Mouse (Mus musculus): ENCODE measurements at regions not wholly inside any gene's neighbourhood (a gene's known extent, or its start where the extent isn't known, plus 50 kb on each side); places are given as distances from the start of the nearest gene placed in this dataset.
A peak's percentile ranks its signal among the peaks of the same experiment; 100 is the strongest.

GRCm38 (mm10) chr12:39587204-39587909 is 450.5 kb downstream of the Arl4a start:
- Histone ChIP-seq H3K36me3 (ENCODE audit: control insufficient read depth, insufficient read depth) (no peaks in the 10 kb centered on the region), H3K4me2 (ENCODE audit: low read depth) (no peak overlapping the region), H3K27me3 (ENCODE audit: control insufficient read depth, insufficient read depth, insufficient read length) (no peaks in the 10 kb centered on the region), H3K4me3 (no peak overlapping the region), H3ac (ENCODE audit: control insufficient read depth, insufficient read length) (no peak overlapping the region), H3K79me2 (ENCODE audit: control insufficient read depth, insufficient read depth) (no peaks in the 10 kb centered on the region)
- no peak for TF ChIP-seq MAX (IDR thresholded peaks at IDR 0.05; ENCODE audit: low read depth)
- no peak for TF ChIP-seq E2F4 (IDR thresholded peaks at IDR 0.05; ENCODE audit: insufficient read depth)
- TF ChIP-seq USF1 (IDR thresholded peaks at IDR 0.05; ENCODE audit: low read depth): no peak
- TF ChIP-seq SRF (IDR thresholded peaks at IDR 0.05; ENCODE audit: control insufficient read depth, insufficient read length, low read depth): no peak
- TF ChIP-seq MYOD1 (IDR thresholded peaks at IDR 0.05; ENCODE audit: control insufficient read depth in 1 of 3, insufficient read length in 2 of 3, low read depth in 2 of 3): no peak
- no peak for TF ChIP-seq TCF3 (IDR thresholded peaks at IDR 0.05; ENCODE audit: insufficient read length, low read depth)
- no peak for TF ChIP-seq REST (IDR thresholded peaks at IDR 0.05; ENCODE audit: insufficient read depth, insufficient read length)
- no peak for TF ChIP-seq POLR2AphosphoS2 (IDR thresholded peaks at IDR 0.05; ENCODE audit: insufficient read length, low read depth)
- TF ChIP-seq POLR2A (IDR thresholded peaks at IDR 0.05; ENCODE audit: insufficient read length, low read depth): no peak

DNA sequence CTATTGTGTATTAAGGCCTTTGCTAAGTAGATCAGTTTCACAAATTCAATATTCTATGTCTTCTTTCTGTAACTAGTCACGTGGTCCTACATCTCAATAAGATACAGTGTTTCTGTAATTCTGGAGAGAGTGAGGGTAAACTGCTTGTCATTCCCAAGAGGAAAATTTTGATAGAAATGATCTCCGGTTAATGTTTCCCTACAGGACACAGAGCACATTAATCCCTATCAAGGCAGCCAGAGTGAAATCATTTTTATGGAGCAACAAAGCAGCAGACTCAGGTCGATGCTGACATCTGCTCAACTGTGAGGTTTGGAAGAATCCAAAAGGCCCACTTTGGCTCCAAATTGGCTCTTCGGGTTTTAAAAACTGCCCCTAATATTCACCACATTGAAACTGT is 451.7 kb downstream of the Arl4a start:
- Histone ChIP-seq H3K4me3 (no peak overlapping the region), H3ac (ENCODE audit: control insufficient read depth, insufficient read length) (no peak overlapping the region)

GRCm38 (mm10) chr12:39577610-39578009 is 460.2 kb downstream of the Arl4a start:
- TF ChIP-seq CEBPB (IDR thresholded peaks at IDR 0.05; ENCODE audit: insufficient read depth, poor library complexity, severe bottlenecking) (peak; percentile 88), SRF (IDR thresholded peaks at IDR 0.05; ENCODE audit: control insufficient read depth, insufficient read length, low read depth) (no peak), POLR2AphosphoS2 (IDR thresholded peaks at IDR 0.05; ENCODE audit: insufficient read length, low read depth) (no peak), REST (IDR thresholded peaks at IDR 0.05; ENCODE audit: insufficient read depth, insufficient read length) (no peak), E2F4 (IDR thresholded peaks at IDR 0.05; ENCODE audit: insufficient read depth) (no peak)
- H3K27me3 ChIP-seq (ENCODE audit: control insufficient read depth, insufficient read depth, insufficient read length): no peaks in the 10 kb centered on the region
- no peak overlapping the region for H3K4me2 ChIP-seq (ENCODE audit: low read depth)
- no peak overlapping the region for H3K4me3 ChIP-seq
- H3K79me2 ChIP-seq (ENCODE audit: control insufficient read depth, insufficient read depth): no peaks in the 10 kb centered on the region
- H3K36me3 ChIP-seq (ENCODE audit: control insufficient read depth, insufficient read depth): no peaks in the 10 kb centered on the region
- no peak overlapping the region for H3ac ChIP-seq (ENCODE audit: control insufficient read depth, insufficient read length)

More for the DNA sequence above, 451.7 kb downstream of the Arl4a start:
- TF ChIP-seq TCF12 (IDR thresholded peaks at IDR 0.05; ENCODE audit: insufficient read depth, poor library complexity, severe bottlenecking): no peak
- TF ChIP-seq TCF3 (IDR thresholded peaks at IDR 0.05; ENCODE audit: insufficient read length, low read depth): no peak
- TF ChIP-seq REST (IDR thresholded peaks at IDR 0.05; ENCODE audit: insufficient read depth, insufficient read length): no peak
- no peak for TF ChIP-seq MAX (IDR thresholded peaks at IDR 0.05; ENCODE audit: low read depth)
- no peak for TF ChIP-seq MYOD1 (IDR thresholded peaks at IDR 0.05; ENCODE audit: control insufficient read depth in 1 of 3, insufficient read length in 2 of 3, low read depth in 2 of 3)
- no peak overlapping the region for H3K4me2 ChIP-seq (ENCODE audit: low read depth)
- H3K79me2 ChIP-seq (ENCODE audit: control insufficient read depth, insufficient read depth): no peaks in the 10 kb centered on the region
- no peaks in the 10 kb centered on the region for H3K27me3 ChIP-seq (ENCODE audit: control insufficient read depth, insufficient read depth, insufficient read length)
- H3K36me3 ChIP-seq (ENCODE audit: control insufficient read depth, insufficient read depth): no peaks in the 10 kb centered on the region

- no peaks in the 10 kb centered on the region for H3K27me3 ChIP-seq (ENCODE audit: control insufficient read depth, insufficient read depth, insufficient read length)
- no peak overlapping the region for H3K4me2 ChIP-seq (ENCODE audit: low read depth)
- no peaks in the 10 kb centered on the region for H3K36me3 ChIP-seq (ENCODE audit: control insufficient read depth, insufficient read depth)
- no peaks in the 10 kb centered on the region for H3K79me2 ChIP-seq (ENCODE audit: control insufficient read depth, insufficient read depth)
- no peak overlapping the region for H3K4me3 ChIP-seq
- TF ChIP-seq POLR2AphosphoS2 (IDR thresholded peaks at IDR 0.05; ENCODE audit: insufficient read length, low read depth) (no peak), MAX (IDR thresholded peaks at IDR 0.05; ENCODE audit: low read depth) (no peak), USF1 (IDR thresholded peaks at IDR 0.05; ENCODE audit: low read depth) (no peak), REST (IDR thresholded peaks at IDR 0.05; ENCODE audit: insufficient read depth, insufficient read length) (no peak), SRF (IDR thresholded peaks at IDR 0.05; ENCODE audit: control insufficient read depth, insufficient read length, low read depth) (no peak), CEBPB (IDR thresholded peaks at IDR 0.05; ENCODE audit: insufficient read depth, poor library complexity, severe bottlenecking) (no peak), MYOD1 (IDR thresholded peaks at IDR 0.05; ENCODE audit: control insufficient read depth in 1 of 3, insufficient read length in 2 of 3, low read depth in 2 of 3) (no peak), POLR2A (IDR thresholded peaks at IDR 0.05; ENCODE audit: insufficient read length, low read depth) (no peak), TCF12 (IDR thresholded peaks at IDR 0.05; ENCODE audit: insufficient read depth, poor library complexity, severe bottlenecking) (no peak), MYOG (IDR thresholded peaks at IDR 0.05; ENCODE audit: control insufficient read depth in 1 of 3, insufficient read depth in 1 of 3, insufficient read length in 2 of 3, low read depth in 2 of 3) (no peak), TCF3 (IDR thresholded peaks at IDR 0.05; ENCODE audit: insufficient read length, low read depth) (no peak)
- no peak overlapping the region for H3ac ChIP-seq (ENCODE audit: control insufficient read depth, insufficient read length)
Observed at GRCm38 (mm10) chr12:39572802-39573201, 465.0 kb downstream of the Arl4a start.

DNA sequence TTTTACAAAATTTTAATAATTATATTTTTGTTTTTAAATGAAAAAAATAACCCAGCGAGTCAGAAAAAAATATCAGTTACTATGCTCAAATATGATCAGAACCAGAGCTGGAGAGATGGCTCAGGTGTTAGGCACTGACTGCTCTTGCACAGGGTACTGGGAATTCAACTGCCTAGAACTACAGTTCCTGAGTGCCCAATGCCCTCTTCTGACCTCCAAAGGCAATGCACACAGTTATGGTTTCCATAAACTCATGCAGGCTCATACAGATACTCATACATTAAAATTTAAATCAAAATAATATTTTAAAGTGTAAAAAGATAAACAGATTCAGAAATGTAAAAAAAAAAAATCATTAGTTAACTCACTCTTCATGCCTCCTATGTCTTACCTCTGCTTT is 465.7 kb downstream of the Arl4a start:
- H3K36me3 ChIP-seq (ENCODE audit: control insufficient read depth, insufficient read depth): no peaks in the 10 kb centered on the region
- TF ChIP-seq MYOD1 (IDR thresholded peaks at IDR 0.05; ENCODE audit: control insufficient read depth in 1 of 3, insufficient read length in 2 of 3, low read depth in 2 of 3) (no peak), MAX (IDR thresholded peaks at IDR 0.05; ENCODE audit: low read depth) (no peak), MYOG (IDR thresholded peaks at IDR 0.05; ENCODE audit: control insufficient read depth in 1 of 3, insufficient read depth in 1 of 3, insufficient read length in 2 of 3, low read depth in 2 of 3) (no peak), REST (IDR thresholded peaks at IDR 0.05; ENCODE audit: insufficient read depth, insufficient read length) (no peak), SRF (IDR thresholded peaks at IDR 0.05; ENCODE audit: control insufficient read depth, insufficient read length, low read depth) (no peak), POLR2A (IDR thresholded peaks at IDR 0.05; ENCODE audit: insufficient read length, low read depth) (no peak), TCF3 (IDR thresholded peaks at IDR 0.05; ENCODE audit: insufficient read length, low read depth) (no peak), TCF12 (IDR thresholded peaks at IDR 0.05; ENCODE audit: insufficient read depth, poor library complexity, severe bottlenecking) (no peak), USF1 (IDR thresholded peaks at IDR 0.05; ENCODE audit: low read depth) (no peak), E2F4 (IDR thresholded peaks at IDR 0.05; ENCODE audit: insufficient read depth) (no peak)
- H3K4me3 ChIP-seq: no peak overlapping the region
- H3K27me3 ChIP-seq (ENCODE audit: control insufficient read depth, insufficient read depth, insufficient read length): no peaks in the 10 kb centered on the region
- H3K4me2 ChIP-seq (ENCODE audit: low read depth): no peak overlapping the region
- no peak overlapping the region for H3ac ChIP-seq (ENCODE audit: control insufficient read depth, insufficient read length)
- no peaks in the 10 kb centered on the region for H3K79me2 ChIP-seq (ENCODE audit: control insufficient read depth, insufficient read depth)
